Mouse (Mus musculus) hindbrain, embryonic 13.5 days (tissue): ENCODE data around the gene Sfi1. TPM values are rescaled to one million over a fixed set of nuclear protein-coding genes. Genes with fewer than 3 reads are reported as not detected.
"Not testable (repeated sequence)": the region's sequence is repeated elsewhere in the genome, so short reads cannot be mapped to it uniquely, and the experiment has no call there.

Experiments
- ATAC-seq: fragments of 200-750 bp; cut with Nextera tagmentation; 2 replicates; pipeline ENCODE4 v1.8.0; 2017; ENCODE audit warnings: moderate TSS enrichment; ENCODE audit not compliant: low FRiP score
- H3K27ac ChIP-seq: fragments of 300-500 bp; sonication (generic); 2 replicates; pipeline ENCODE4 v1.5.1; 2015; ENCODE audit warnings: inconsistent platforms, mild to moderate bottlenecking, moderate library complexity
- H3K27me3 ChIP-seq: fragments of 300-500 bp; sonication (generic); 2 replicates; pipeline ENCODE4 v1.6.1; 2015; ENCODE audit warnings: mild to moderate bottlenecking, inconsistent platforms
- H3K36me3 ChIP-seq: fragments of 300-500 bp; sonication (generic); 2 replicates; pipeline ENCODE4 v1.6.1; 2015; ENCODE audit warnings: mild to moderate bottlenecking, inconsistent platforms
- H3K4me1 ChIP-seq: fragments of 300-500 bp; sonication (generic); replicated peaks from 2 replicates; pipeline ENCODE4 v1.6.1; 2015; ENCODE audit warnings: inconsistent platforms
- H3K4me2 ChIP-seq: fragments of 300-500 bp; sonication (generic); 2 replicates; pipeline ENCODE4 v1.6.1; 2015; ENCODE audit warnings: inconsistent platforms, mild to moderate bottlenecking, moderate library complexity
- H3K4me3 ChIP-seq: fragments of 300-500 bp; sonication (generic); 2 replicates; pipeline ENCODE4 v1.5.1; 2015; ENCODE audit warnings: mild to moderate bottlenecking, inconsistent platforms
- H3K9ac ChIP-seq: fragments of 300-500 bp; sonication (generic); 2 replicates; pipeline ENCODE4 v1.6.1; 2015; ENCODE audit warnings: mild to moderate bottlenecking, inconsistent platforms
- H3K9me3 ChIP-seq: fragments of 300-500 bp; sonication (generic); 2 replicates; pipeline ENCODE4 v1.6.1; 2016; ENCODE audit warnings: inconsistent platforms
- WGBS: fragments of 180-500 bp; shearing (Covaris S2); methylation state at CpG from one replicate; pipeline ENCODE4 v1.1.7; 2015; 5-methylcytosine and 5-hydroxymethylcytosine counted together
- polyA plus RNA-seq: library from polyadenylated mRNA; unstranded; fragments of >200 nt; fragmentation: Nextera tagmentation; extraction: Ambion mirVana; gene quantifications from 2 replicates; pipeline ENCODE4 v1.2.1, GENCODE M21; 2015

Sfi1 gene
- polyA plus RNA-seq, 1 experiment from 2014 or later: 13.5 TPM

DNA sequence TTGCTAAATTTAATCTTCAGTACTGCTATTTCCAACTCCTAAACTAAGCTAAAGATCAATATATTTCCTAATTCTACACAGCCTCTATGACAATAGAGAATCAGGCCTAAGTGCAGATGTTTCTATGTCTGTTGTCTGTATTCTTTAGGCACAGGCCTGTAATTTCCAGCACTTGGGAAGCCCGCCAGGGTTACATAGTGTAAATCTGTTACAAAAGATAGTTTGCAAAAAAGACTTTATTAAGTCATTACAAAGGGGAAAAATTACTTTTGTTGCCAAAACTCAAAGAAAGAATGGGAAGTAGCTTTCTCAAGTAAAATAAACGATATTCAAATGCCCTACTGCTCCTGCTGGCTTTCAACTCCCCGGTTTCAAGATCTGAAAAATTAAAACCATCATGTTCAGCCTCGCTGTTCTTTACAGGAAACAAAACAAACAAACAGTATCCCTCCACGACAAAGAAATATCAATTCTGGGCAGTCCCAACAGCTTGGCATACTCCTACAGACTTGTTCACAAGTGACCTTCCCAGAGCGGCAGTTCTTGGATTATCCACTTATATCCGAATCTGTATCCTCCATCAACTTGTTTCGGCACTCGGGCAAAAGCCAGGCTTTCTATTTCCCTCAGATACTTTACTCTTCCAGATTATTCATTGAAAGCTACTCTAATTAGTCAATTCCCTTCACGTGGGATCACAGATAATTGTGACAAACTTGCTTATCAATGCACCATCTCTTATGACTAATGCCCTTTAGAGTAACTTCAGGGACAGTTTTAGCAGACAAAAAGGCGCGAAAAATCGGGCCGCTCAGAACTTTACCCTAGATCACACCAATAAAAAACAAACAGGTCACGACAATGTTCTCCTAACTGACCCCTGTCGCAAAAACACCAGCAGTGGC is 8.3 kb upstream of the Sfi1 start:
- WGBS: 7% methylated on average over 16 of the region's 16 CpGs
- no peaks in the 10 kb centered on the region for H3K27me3 ChIP-seq
- H3K36me3 ChIP-seq: peaks cover 15% of the 10 kb centered on the region
- H3K4me2 ChIP-seq: peak overlapping the region; percentile 33
- H3K9ac ChIP-seq: 0 out of 2 replicates have a peak overlapping the region, but pooled peaks have one; percentile 0
- no peak for ATAC-seq
- H3K4me1 ChIP-seq: peaks cover 14% of the 10 kb centered on the region; the same call in 1 of the 2 replicates
- H3K27ac ChIP-seq: no peak overlapping the region
- H3K4me3 ChIP-seq: peak overlapping the region; percentile 40
- H3K9me3 ChIP-seq: no peaks in the 10 kb centered on the region

DNA sequence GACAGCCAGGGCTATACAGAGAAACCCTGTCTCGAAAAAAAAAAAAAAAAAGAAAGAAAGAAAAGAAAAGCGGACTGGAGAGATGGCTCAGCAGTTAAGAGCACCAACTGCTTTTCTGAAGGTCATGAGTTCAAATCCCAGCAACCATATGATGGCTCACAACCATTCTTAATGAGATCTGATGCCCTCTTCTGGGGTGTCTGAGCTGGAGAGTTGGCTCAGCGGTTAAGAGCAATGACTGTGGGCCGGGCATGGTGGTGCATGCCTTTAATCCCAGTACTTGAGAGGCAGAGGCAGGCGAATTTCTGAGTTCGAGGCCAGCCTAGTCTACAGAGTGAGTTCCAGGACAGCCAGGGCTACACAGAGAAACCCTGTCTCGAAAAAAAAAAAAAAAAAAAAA is 7.4 kb upstream of the Sfi1 start:
- H3K27me3 ChIP-seq, H3K4me1 ChIP-seq, H3K27ac ChIP-seq, H3K9me3 ChIP-seq, H3K4me2 ChIP-seq, ATAC-seq, H3K36me3 ChIP-seq, H3K4me3 ChIP-seq, H3K9ac ChIP-seq: not testable (repeated sequence)
- 95% methylated on average over 5 of the region's 7 CpGs for WGBS

DNA sequence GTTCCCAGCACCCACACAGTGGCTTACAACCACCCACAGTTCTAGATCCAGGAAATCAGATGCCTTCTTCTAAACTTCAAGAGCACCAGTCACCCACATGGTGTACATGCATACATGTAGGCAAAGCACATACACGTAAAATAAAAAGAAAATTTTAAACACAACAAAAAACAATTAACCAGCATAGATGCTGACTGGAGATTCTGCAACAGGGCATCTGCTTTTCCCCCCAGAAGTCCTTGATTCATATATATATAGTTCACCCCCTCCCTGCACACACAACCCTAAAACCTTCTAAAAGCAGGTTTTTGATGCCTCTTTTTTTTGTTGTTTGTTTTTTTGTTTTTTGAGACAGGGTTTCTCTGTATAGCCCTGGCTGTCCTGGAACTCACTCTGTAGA is 10.6 kb downstream of the Sfi1 start:
- WGBS: 82% methylated on average over 1 of the region's 1 CpGs
- H3K27me3 ChIP-seq, H3K4me3 ChIP-seq, H3K36me3 ChIP-seq, H3K9ac ChIP-seq, H3K4me1 ChIP-seq, ATAC-seq, H3K27ac ChIP-seq, H3K4me2 ChIP-seq: not testable (repeated sequence)
- H3K9me3 ChIP-seq: peaks cover 11% of the 10 kb centered on the region

DNA sequence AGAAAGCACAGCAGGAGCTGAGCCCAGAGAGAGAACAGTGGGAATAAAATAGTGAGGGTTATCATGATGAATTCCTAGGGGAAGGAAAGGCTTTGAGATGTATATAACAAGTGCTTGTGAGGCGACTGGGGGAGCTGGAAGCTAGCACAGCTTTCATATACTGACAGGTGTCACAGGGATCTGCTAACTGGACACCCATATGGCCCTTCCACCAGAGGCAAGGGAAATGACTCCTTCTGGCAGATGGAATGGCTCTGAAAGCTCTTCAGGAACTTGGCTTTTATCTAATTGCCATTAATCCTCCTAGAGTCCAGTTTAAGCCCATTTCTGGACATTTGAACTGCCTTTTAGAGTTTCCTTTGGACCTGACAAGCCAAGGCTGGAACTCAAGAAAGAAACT is 11.3 kb downstream of the Sfi1 start:
- not testable (repeated sequence) for H3K4me2 ChIP-seq, H3K9ac ChIP-seq, H3K27ac ChIP-seq, H3K4me1 ChIP-seq, H3K4me3 ChIP-seq, H3K27me3 ChIP-seq, H3K36me3 ChIP-seq, ATAC-seq
- 45% methylated on average over 1 of the region's 1 CpGs for WGBS
- H3K9me3 ChIP-seq: peaks cover 11% of the 10 kb centered on the region

GRCm38 (mm10) chr11:3181250-3181649 is 12.0 kb downstream of the Sfi1 start:
- 60% methylated on average over 4 of the region's 4 CpGs for WGBS
- not testable (repeated sequence) for H3K4me1 ChIP-seq, H3K4me2 ChIP-seq, H3K27ac ChIP-seq, H3K4me3 ChIP-seq, H3K27me3 ChIP-seq, ATAC-seq, H3K9ac ChIP-seq, H3K36me3 ChIP-seq
- H3K9me3 ChIP-seq: peaks cover 11% of the 10 kb centered on the region

- not testable (repeated sequence) for H3K27ac ChIP-seq, H3K4me2 ChIP-seq, H3K36me3 ChIP-seq, H3K4me3 ChIP-seq, H3K4me1 ChIP-seq, H3K9ac ChIP-seq, ATAC-seq, H3K27me3 ChIP-seq
- WGBS: 73% methylated on average over 6 of the region's 6 CpGs
- H3K9me3 ChIP-seq: peaks cover 11% of the 10 kb centered on the region
Observed at GRCm38 (mm10) chr11:3180510-3181160, 12.6 kb downstream of the Sfi1 start.

- peaks cover 11% of the 10 kb centered on the region for H3K9me3 ChIP-seq
- ATAC-seq, H3K27ac ChIP-seq, H3K4me2 ChIP-seq, H3K4me1 ChIP-seq, H3K4me3 ChIP-seq, H3K36me3 ChIP-seq, H3K9ac ChIP-seq, H3K27me3 ChIP-seq: not testable (repeated sequence)
- WGBS: 89% methylated on average over 7 of the region's 7 CpGs
Observed at GRCm38 (mm10) chr11:3179726-3180092, 13.6 kb downstream of the Sfi1 start.

DNA sequence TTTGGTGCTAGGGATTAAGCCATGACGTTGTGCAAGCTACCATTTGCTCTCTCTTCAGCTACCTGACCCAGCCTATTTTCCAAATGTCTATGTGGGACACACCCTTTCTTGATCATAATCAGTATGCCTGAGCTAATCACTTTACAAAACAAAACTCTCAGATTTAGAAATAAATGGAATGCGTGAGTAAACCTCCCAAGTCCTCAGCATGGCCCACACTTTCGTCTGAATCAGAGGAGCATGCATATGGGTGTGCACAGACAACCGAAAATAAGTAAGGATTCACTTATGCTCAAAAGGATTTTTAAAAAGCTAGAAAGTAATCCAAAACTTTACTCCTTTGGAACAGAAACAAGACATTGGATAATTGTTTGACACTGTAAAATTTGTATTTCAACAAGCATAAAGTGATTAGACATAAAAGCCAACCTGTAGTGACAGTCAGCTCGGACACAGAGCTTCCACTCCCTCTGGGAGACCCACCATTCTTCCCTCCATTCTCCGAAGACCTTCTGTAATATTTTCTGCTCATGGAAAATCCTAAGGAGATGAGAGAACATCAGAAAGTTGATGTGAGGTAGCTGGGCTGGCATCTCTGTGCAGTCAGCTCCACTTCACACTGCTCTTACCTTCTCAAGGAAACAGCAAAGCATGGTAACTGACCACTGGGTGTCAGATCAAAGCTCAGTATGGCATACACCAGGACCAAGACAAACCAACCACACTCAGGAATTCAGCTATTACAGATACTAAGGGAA is 14.1 kb downstream of the Sfi1 start:
- not testable (repeated sequence) for H3K9ac ChIP-seq, ATAC-seq, H3K27ac ChIP-seq

DNA sequence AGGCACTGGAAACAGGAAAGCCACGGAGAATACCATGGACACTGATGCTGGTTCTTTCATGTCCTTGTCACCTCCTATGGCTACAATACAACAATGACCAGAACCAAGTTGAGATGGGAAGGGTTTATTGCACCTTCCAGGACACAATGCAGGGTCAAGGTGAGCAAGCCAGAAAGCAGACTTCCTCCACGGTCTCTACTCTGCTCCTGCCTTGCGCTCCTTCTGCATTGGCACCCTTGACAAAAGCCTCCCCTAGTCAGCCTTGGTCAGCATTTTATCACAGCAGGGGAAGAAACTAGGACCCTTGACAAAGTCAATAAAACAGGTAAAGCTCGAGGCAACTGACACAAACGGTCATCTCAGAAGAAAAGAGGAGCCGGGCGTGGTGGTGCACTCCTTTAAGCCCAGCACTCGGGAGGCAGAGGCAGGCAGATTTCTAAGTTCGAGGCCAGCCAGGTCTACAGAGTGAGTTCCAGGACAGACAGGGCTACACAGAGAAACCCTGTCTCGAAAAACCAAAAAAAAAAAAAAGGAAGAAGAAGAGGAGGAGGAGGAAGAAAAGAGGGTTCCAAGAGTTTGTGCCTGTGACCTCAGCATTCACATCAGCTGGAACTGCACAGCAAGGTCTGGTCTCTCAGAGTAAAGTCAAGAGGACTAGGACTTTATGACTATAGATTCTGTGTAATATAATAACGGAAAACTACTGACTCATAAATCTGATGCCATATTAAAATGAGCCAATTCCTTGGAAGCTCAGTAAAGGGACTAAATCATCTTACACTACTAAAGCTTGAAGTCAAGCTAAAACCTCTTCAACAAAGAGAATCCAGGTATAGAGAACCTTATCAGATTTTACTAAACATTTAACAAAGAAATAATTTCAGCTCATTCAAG is 19.6 kb downstream of the Sfi1 start:
- not testable (repeated sequence) for H3K27me3 ChIP-seq, H3K4me1 ChIP-seq, H3K27ac ChIP-seq, H3K36me3 ChIP-seq, H3K4me3 ChIP-seq, H3K9ac ChIP-seq, H3K4me2 ChIP-seq
- H3K9me3 ChIP-seq: peaks cover 14% of the 10 kb centered on the region
- peak; percentile 34 for ATAC-seq
- 85% methylated on average over 11 of the region's 11 CpGs for WGBS

More for the DNA sequence above, 14.1 kb downstream of the Sfi1 start:
- H3K36me3 ChIP-seq, H3K4me2 ChIP-seq, H3K4me1 ChIP-seq, H3K27me3 ChIP-seq, H3K4me3 ChIP-seq: not testable (repeated sequence)
- peaks cover 11% of the 10 kb centered on the region for H3K9me3 ChIP-seq
- 87% methylated on average over 6 of the region's 6 CpGs for WGBS

GRCm38 (mm10) chr11:3172526-3172925 is 20.7 kb downstream of the Sfi1 start:
- not testable (repeated sequence) for H3K4me2 ChIP-seq, H3K9ac ChIP-seq, H3K4me1 ChIP-seq, H3K36me3 ChIP-seq, H3K4me3 ChIP-seq, H3K27me3 ChIP-seq, H3K27ac ChIP-seq, ATAC-seq
- 53% methylated on average over 4 of the region's 6 CpGs for WGBS
- peaks cover 19% of the 10 kb centered on the region for H3K9me3 ChIP-seq

- not testable (repeated sequence) for H3K27me3 ChIP-seq, H3K4me3 ChIP-seq, H3K4me2 ChIP-seq, H3K36me3 ChIP-seq, H3K9ac ChIP-seq, ATAC-seq, H3K27ac ChIP-seq, H3K4me1 ChIP-seq
- WGBS: 76% methylated on average over 1 of the region's 1 CpGs
- H3K9me3 ChIP-seq: peaks cover 22% of the 10 kb centered on the region
Observed at GRCm38 (mm10) chr11:3171931-3172330, 21.3 kb downstream of the Sfi1 start.
